Mouse (Mus musculus): ENCODE data around the gene Cpn1.

The Cpn1 gene

GRCm38 (mm10) chr19:43986069-43986794, at the start of gene Cpn1:
Gene Cpn1 (minus strand): TSS chr19:43986556.
- in situ Hi-C loops (cut with MboI, MseI): no loop called here

DNA sequence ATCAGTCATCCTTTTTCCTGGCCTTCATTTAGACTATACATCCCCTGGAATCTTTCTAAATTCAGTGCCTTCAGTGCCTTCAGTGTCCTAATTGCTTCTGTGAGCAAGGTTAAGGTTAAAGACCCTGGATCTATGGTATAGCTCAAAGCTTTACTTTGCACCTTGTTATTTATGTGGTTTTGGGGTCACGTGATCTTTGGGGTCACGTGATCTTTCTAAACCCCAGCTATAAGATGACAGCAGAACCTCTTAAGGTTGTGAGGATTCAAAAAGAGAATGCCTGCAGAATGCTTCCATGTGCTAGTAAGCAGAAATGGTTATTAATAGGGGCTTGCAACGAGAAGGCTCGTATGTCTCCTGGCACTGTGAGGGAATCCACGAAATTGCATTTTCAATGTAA, 47.0 kb upstream of the Cpn1 start:
- in situ Hi-C loops (cut with MboI, MseI): no loop called here

DNA sequence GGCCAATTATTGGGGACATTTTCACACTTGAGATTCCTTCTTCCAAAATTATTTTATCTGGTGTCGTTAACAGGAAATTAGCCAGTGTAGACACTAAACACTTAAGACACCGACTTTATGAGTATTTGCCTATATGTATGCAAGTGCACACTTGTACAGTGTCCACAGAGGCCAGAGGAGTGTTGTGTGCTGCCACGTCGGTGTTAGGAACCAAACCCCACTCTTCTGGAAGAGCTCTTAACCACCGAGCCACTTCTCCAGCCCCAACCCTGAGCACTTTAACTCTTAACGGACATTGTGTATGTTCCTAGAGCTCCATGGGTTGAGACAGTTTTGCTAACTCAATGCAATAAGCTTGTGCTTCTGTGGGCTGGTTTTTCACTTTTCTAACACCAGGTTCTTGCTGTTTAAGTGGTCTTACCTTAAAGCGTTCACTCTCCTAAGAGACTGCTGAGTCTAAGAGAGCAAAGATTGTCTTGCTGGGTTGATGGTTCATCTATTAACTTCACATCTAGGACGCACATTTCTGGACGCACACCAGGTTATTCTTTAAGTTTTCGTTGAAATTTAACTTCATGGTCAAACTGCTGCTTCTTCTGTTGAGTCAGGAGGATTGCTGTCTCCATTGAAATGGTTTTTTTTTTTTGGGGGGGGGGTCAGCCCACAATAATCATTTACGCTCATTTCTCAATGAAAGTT, 45.8 kb upstream of the Cpn1 start:
- in situ Hi-C loops (cut with MboI, MseI): no loop called here

DNA sequence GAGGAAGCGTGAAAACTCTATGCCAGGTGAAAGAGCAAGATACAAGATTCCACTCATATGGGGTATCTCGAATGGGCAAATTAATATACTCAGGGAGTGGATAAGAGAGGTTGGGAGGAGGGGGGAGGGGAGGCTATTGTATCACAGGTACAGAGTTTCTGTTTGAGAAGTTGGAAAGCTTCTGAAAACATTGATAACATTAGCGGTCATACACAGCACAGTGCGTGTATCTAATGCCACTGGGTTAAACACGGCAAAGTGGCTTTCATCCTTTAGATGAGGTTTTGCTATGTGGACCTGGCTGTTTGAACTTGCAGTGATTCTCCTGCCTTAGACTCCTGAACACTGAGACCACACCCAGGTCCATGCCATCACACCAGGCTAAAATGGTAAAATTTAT, 43.7 kb upstream of the Cpn1 start:
- in situ Hi-C loops (cut with MboI, MseI): no loop called here

GRCm38 (mm10) chr19:44028972-44029371, 42.6 kb upstream of the Cpn1 start, which contains the start of gene Cyp2c23:
Gene Cyp2c23 (minus strand): TSS chr19:44029208.
- in situ Hi-C loops (cut with MboI, MseI): no loop called here

GRCm38 (mm10) chr19:44026956-44027530, 40.7 kb upstream of the Cpn1 start:
- in situ Hi-C loops (cut with MboI, MseI): no loop called here

GRCm38 (mm10) chr19:44024921-44025585, 38.7 kb upstream of the Cpn1 start:
- in situ Hi-C loops (cut with MboI, MseI): no loop called here

- in situ Hi-C loops (cut with MboI, MseI): no loop called here
Measured at GRCm38 (mm10) chr19:44023066-44023465, 36.7 kb upstream of the Cpn1 start.

- in situ Hi-C loops (cut with MboI, MseI): no loop called here
Measured at GRCm38 (mm10) chr19:44021502-44021901, 35.1 kb upstream of the Cpn1 start.

DNA sequence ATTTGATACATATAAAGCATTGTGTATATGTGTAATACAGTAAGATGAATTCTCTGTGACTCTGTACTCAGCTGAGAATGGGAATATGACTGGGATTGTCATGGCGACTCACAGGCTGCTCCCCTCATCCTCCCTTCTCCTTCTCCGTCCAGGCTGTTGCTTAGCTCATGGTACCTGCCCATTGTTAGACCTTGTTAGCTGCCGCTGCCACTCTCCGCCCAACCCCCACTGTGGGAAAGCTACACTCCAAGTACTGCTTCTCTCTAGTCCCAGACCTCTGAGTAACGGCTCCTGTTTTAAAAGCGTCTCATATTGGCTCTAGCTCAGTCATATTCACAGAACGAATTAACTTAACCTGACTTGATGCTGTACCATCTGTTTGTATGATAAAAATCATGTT, 33.4 kb upstream of the Cpn1 start:
- in situ Hi-C loops (cut with MboI, MseI): no loop called here

DNA sequence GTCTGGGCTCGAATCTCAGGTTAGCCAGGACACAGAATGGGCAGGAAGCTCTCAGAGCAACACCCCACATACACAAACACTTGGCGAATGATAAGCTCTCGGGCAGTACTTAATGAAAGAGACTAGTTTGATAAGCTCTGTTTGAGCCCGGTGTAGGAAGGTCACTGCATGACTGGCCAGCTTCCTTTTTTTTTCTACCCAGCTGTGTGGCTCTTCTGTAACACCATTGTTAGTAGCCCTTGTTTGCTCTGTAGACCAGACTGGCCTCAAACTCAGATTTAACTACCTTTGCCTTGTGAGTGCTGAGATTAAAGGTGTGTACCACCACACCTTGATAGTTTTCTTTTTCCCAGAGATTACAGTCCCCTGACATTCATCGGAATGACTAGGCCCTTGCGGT, 27.5 kb upstream of the Cpn1 start:
- in situ Hi-C loops (cut with MboI, MseI): no loop called here

DNA sequence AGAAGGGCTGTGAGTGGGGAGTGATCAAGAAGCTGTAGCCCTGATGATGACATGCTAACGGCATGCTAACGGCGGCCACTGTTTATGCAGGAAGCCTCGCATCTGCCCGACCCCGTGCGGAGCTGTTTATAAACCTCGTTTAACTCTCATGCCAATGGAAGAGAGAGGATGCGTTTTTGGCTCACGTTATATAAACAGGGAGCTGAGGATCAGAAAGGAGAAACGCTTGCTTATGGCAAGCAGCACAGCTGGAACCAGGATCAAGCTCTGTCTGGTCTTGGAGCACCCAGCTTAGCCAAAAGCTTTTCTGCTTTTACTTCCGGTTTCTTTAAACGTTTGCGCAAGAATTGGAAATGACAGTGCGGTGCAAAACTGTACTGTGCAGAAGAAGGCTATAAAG, 22.4 kb upstream of the Cpn1 start:
- in situ Hi-C loops (cut with MboI, MseI): loop anchor here (10.0 kb wide), 1 partner anchor 1326 kb away; no protein-coding TSS in a partner anchor

DNA sequence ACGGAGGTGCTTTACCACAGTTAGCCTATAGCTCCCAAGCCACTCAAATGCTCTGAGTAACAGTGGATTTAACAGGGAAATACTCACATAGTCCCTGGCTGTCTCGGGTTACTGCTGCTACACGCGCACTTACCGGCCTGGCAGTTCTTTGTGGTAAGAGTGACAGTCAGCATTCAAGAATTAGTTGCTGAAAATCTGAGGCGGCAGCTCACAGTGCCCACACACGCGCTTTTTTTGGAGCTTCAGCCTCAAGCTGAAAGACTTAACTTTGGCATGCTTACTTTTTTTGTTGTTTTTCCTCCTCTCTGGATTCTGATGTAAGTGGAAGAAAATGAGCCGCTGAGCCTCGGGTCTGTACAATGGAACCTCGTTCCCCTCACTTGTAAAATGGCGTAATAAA, 20.8 kb upstream of the Cpn1 start:
- in situ Hi-C loops (cut with MboI, MseI): loop anchor here (10.0 kb wide), 1 partner anchor 1328 kb away; no protein-coding TSS in a partner anchor

- in situ Hi-C loops (cut with MboI, MseI): loop anchor here (10.0 kb wide), 1 partner anchor 1330 kb away; no protein-coding TSS in a partner anchor
Measured at GRCm38 (mm10) chr19:44005025-44005424, 18.7 kb upstream of the Cpn1 start.

DNA sequence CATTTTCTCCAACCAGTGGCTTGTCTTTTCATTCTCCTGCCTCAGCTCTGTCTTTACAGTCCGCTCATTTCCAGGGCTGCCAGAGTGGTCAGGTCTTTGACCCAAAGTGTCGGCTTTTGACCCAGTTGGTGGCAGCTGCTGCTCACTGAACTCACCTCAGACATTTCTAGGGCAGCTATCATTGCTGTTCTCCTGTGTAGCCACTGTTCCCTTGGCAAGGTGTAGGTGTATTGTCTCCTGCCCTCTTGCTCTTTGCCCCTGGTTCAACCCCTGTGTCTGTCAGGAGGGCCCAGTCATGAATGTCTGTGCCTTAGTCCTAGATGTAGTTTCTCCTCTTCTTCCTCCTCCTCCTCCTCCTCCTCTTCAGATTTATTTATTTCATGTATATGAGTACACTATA, 17.9 kb upstream of the Cpn1 start:
- in situ Hi-C loops (cut with MboI, MseI): loop anchor here (10.0 kb wide), 1 partner anchor 1331 kb away; no protein-coding TSS in a partner anchor

DNA sequence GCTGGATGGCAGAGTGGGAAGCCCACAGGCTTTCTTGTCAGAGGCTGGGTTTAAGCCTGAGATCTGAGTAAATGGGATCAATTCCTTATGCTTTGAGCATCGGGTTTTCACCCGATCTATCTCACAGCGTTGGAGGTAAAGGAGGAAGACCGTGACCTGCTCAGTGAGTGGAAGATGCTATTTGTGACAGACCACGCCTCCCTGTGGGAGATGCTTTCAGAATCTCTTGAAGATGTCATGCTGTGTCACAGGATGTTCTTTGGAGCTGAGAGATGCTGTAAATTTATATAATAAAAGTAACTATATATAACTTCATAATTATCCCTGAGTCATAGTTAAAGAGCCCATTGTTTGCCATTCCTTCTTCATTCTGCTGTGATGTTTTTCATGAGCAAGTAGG, 14.4 kb upstream of the Cpn1 start:
- in situ Hi-C loops (cut with MboI, MseI): loop anchor here (10.0 kb wide), 1 partner anchor 1334 kb away; no protein-coding TSS in a partner anchor

DNA sequence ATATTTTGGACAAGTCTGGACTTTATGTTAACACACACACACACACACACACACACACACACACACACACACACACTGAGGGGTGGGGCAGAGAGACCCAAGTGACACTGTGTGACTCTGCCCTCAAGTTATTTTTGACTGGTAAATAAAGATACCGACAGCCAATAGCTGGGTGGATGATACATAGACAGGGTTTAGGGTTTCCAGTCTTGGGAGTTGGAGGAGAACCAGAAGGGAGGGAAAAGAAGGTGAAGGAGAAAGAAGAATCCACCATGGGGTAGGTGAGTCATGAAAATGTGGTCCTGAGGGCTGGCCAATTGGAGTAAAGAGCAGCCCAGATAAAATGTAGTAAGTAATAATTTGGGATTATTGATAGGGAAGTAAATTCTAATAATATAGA, 13.7 kb upstream of the Cpn1 start:
- in situ Hi-C loops (cut with MboI, MseI): loop anchor here (10.0 kb wide), 1 partner anchor 1335 kb away; no protein-coding TSS in a partner anchor

GRCm38 (mm10) chr19:43998802-43999527, 12.6 kb upstream of the Cpn1 start:
- in situ Hi-C loops (cut with MboI, MseI): no loop called here

- in situ Hi-C loops (cut with MboI, MseI): no loop called here
Measured at GRCm38 (mm10) chr19:43998101-43998500, 11.7 kb upstream of the Cpn1 start.

GRCm38 (mm10) chr19:43995427-43995826, 9.1 kb upstream of the Cpn1 start:
- in situ Hi-C loops (cut with MboI, MseI): no loop called here

DNA sequence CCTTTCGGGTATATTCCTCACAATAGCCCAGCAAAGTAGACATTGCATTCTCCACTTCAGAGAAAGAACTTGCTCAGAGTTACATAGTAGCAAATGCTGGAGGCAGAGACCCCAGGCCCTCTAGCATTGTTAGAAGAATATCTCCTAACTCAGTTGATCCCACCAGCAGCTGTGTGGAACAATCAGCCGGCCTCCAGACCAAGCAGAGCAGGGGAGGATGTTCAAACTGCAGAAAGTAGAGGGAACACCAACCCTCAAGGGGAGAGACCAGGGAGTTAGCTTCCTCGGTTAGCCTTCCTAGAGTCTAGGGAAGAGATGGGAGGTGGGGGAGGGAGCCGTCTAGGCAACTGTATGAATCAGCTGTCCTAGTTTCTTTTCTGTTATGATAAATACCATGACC, 6.1 kb upstream of the Cpn1 start:
- in situ Hi-C loops (cut with MboI, MseI): no loop called here

All from T-helper 1 cell (primary cell).